Mouse (Mus musculus) layer of hippocampus, adult 18-20 months (tissue): ENCODE data around the gene Syna. TPM values are rescaled to one million over a fixed set of nuclear protein-coding genes. Genes with fewer than 3 reads are reported as not detected.

ENCODE experiments used
- DNase-seq, 2 experiments: peaks; one replicate each; pipeline ENCODE4 v3.0.0; 2022; ENCODE audit warnings: low spot score in 2 of 2
- microRNA-seq, 2 experiments: library from miRNA; unstranded; fragments of <30 nt; microRNA quantifications; one replicate each; pipeline ENCODE4 v1.2.0; 2021
- total RNA-seq, 2 experiments: library from RNA; stranded (reverse); gene quantifications; 2 replicates each; pipeline ENCODE4 v1.2.3; 2021

Gene Syna
- total RNA-seq, 2 experiments from 2014 or later = 3.8 to 4.3 TPM

GRCm38 (mm10) chr5:134531585-134531984, 28.4 kb downstream of the Syna start:
- peak in 1 of 2 experiments; percentile 66 for DNase-seq

GRCm38 (mm10) chr5:134530830-134531229, 29.1 kb downstream of the Syna start:
- DNase-seq = peak; percentile 71 to 87

GRCm38 (mm10) chr5:134528488-134528887, 31.5 kb downstream of the Syna start:
- DNase-seq = no peak

DNA sequence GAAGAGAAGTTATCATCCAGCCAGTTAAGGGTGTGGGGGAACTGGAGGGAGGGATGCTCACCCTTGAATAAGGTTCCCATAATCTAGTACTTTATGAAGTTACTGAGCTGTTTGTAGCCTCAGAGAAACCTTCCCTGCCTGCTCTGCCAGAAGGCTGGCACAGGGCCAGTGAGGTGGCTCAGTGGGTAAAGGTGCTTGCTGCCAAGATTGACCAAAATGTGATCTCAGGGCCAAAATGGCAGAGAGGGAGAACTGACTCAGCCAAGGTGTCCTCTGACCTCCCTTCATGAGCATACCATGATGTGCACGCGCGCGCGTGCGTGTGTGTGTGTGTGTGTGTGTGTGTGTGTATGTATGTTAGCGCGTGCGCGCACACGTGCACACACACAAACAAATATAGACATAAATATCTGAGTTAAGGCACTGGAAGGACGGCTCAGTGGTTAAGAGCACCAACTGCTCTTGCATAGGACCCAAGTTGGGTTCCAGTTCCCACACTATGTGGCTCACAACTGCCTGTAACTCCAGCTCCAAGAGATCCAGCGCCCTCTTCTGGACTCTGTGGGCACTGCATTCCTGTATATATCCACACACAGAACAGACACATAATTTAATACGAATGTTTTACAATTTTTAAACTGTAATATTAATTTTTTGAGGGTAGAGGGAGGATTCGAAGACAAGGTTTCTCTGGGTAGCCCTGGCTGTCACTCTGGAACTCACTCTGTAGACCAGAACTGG, 33.8 kb downstream of the Syna start:
- no peak for DNase-seq

GRCm38 (mm10) chr5:134523728-134524127, 36.2 kb downstream of the Syna start:
- no peak for DNase-seq

DNA sequence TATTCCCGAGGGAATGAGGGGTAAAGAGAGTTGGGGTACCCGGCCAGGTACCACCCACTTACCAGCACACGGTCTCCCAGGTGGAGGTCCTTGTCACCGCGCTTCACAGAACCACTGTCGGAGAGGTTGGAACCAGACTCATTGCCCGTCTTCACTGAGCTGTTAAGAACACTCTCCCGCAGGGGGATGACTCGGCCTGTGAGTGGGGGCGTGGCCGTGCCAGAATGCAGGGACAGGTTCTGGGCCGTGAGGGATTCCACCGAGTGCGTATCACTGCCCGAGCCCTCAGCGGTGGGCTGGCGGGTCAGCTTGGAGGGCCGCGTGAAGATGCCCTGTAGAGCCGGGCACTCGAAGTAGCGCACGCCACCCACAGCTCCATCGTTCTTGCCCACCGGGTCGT, 37.4 kb downstream of the Syna start:
- no peak for DNase-seq

DNA sequence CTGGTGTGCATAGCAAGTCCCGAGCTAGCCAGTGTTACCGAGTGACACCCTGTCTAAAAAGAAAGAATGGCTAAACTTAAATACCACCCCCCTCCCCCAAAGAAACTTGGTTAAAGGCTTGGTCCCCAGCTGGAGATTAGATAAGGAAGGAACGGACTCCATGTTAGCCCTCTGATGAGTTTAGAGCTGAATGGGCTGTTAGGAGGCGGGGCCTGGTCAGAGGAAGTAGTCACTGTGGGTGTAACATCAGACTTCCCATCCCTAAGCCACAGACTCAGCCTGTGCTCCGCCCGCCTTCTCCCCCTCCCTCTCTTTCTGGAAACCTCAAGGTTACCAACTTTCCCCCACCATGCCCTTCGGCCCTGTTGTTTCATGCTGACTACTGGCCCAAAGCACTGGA, 38.2 kb downstream of the Syna start:
- DNase-seq = no peak

GRCm38 (mm10) chr5:134521131-134521530, 38.8 kb downstream of the Syna start:
- no peak for DNase-seq

DNA sequence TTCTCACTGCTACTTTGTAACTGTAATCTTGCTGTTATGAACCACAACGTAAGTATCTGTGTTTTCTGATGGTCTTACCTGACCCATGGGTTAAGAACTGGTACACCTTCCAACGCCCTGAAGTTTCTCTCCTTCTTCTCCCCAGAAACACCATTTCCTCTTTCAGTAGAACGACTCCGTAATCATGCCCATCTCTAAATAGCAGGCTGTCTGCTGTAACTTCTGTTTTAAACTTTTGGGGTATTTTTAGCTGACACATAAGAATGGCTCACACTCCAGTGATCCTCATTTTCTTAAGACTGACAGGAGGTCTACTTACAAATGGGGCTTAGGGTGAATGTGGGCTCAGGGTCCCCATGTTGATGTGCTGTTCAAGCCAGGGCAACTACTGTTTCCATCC, 39.9 kb downstream of the Syna start:
- no peak for DNase-seq

DNA sequence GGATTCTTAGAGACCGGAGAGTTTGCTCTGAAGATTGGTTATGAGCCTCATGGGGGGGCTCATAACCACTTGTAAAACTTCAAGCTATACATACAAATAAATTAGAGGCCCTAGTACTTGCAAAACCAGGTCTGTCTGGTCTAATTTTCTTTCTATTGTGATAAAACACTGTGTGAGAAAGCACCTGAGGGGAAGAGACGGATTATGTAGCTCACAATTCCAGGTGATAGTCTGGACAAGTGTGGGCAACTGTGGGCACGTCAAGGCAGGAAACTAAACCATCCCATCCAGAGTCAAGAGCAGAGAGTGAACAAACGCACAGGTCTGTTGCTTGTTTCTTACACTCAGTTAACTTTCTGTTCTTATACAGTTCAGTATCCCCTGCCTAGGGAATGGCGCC, 40.5 kb downstream of the Syna start:
- no peak for DNase-seq

GRCm38 (mm10) chr5:134512086-134512485, 47.9 kb downstream of the Syna start:
- peak; percentile 50 to 53 for DNase-seq

- DNase-seq = no peak
These were observed 49.7 kb downstream of the Syna start for GRCm38 (mm10) chr5:134510266-134510665.

GRCm38 (mm10) chr5:134508965-134509364, 51.0 kb downstream of the Syna start:
- DNase-seq = no peak

Small RNA genes within 50 kb of the gene (microRNA-seq; reads per million reads assigned to microRNA genes)
- 0 reads per million in 2 experiments for gene Mir7228

Other genes starting within 250 kb of the Syna start
- 100 to 1,000 TPM; 220 to 231 TPM for gene Gtf2i, start 245.4 kb downstream of the Syna start, total RNA-seq
- gene Gtf2ird1, start 103.5 kb downstream of the Syna start, total RNA-seq = 10 to 100 TPM; 19.8 to 27.3 TPM
- 100 to 1,000 TPM; 106 to 107 TPM for gene Clip2, start 7.7 kb downstream of the Syna start, total RNA-seq
- gene Rfc2, start 21.2 kb upstream of the Syna start, total RNA-seq = 10 to 100 TPM; 49.3 to 57.6 TPM
- 1 to 10 TPM; 1.8 to 3.9 TPM for gene Lat2, start 54.9 kb upstream of the Syna start, total RNA-seq
- 100 to 1,000 TPM; 295 to 322 TPM for gene Eif4h, start 79.3 kb upstream of the Syna start, total RNA-seq
- 10 to 100 TPM; 39.9 to 44.8 TPM for gene Limk1, start 128.4 kb upstream of the Syna start, total RNA-seq
- gene Eln, start 187.2 kb upstream of the Syna start, total RNA-seq = 1 to 10 TPM; 7.1 to 8.2 TPM